Mouse (Mus musculus) layer of hippocampus, postnatal 36 days (tissue): Measurements from ENCODE around the gene Tmem108. TPM values are rescaled to one million over a fixed set of nuclear protein-coding genes. Genes with fewer than 3 reads are reported as not detected.

Experiments
- DNase-seq, 2 experiments: peaks; one replicate each; pipeline ENCODE4 v3.0.0; 2022
- total RNA-seq, 2 experiments: library from RNA; stranded (reverse); gene quantifications; 2 replicates each; pipeline ENCODE4 v1.2.3; 2021

Gene Tmem108
- total RNA-seq, 2 experiments from 2014 or later, result 36.7 to 44.1 TPM

GRCm38 (mm10) chr9:103443824-103444185 lies 317.8 kb downstream of the Tmem108 start:
- DNase-seq, result no peak

GRCm38 (mm10) chr9:103443121-103443823 lies 318.4 kb downstream of the Tmem108 start:
- peak in 1 of 2 experiments; percentile 17 for DNase-seq

GRCm38 (mm10) chr9:103440597-103440996 lies 321.0 kb downstream of the Tmem108 start:
- DNase-seq, result no peak

GRCm38 (mm10) chr9:103437104-103437503 lies 324.5 kb downstream of the Tmem108 start:
- no peak for DNase-seq

- DNase-seq, result no peak
Measured at GRCm38 (mm10) chr9:103434116-103434515, 327.5 kb downstream of the Tmem108 start.

Other genes with a start within 250 kb of the Tmem108 start
- 1 to 10 TPM; 5.1 to 5.6 TPM for gene Nphp3, start 240.7 kb upstream of the Tmem108 start, total RNA-seq